Mouse (Mus musculus) spleen, adult 2 months (tissue): ENCODE data around the gene Foxf1.

Experiments
- CTCF ChIP-seq: fragments of 200-500 bp; IDR thresholded peaks from 2 replicates; pipeline ENCODE4 v1.5.1; 2011; ENCODE audit warnings: mild to moderate bottlenecking, inconsistent platforms; ENCODE audit not compliant: insufficient read depth, insufficient read length, insufficient replicate concordance; ENCODE audit errors: extremely low read depth
- POLR2A ChIP-seq: fragments of 200-500 bp; IDR thresholded peaks from 2 replicates; pipeline ENCODE4 v1.6.1; 2011; ENCODE audit warnings: low read depth, low read length, inconsistent platforms

- no peak for TF ChIP-seq CTCF
- no peak for TF ChIP-seq POLR2A
Measured at GRCm38 (mm10) chr8:121058081-121058480, 26.1 kb upstream of the Foxf1 start.
